Mouse (Mus musculus): Measurements from ENCODE around the gene Mrps5. TPM values are rescaled to one million over a fixed set of nuclear protein-coding genes. Genes with fewer than 3 reads are reported as not detected.

Mrps5 gene
- total RNA-seq, 2 experiments from 2014 or later = 82.9 to 94.5 TPM

Other genes with a start within 250 kb of the Mrps5 start
- not detected for gene Astl, start 248.6 kb upstream of the Mrps5 start, total RNA-seq (2021)
- gene Adra2b, start 224.0 kb upstream of the Mrps5 start, total RNA-seq (2021) = under 1 TPM; 0.10 to 0.12 TPM
- under 1 TPM in 1 of 2 experiments, not detected in 1; 0.42 TPM for gene Gpat2, start 162.0 kb upstream of the Mrps5 start, total RNA-seq (2021)
- gene Fahd2a, start 142.7 kb upstream of the Mrps5 start, total RNA-seq (2021) = 10 to 100 TPM; 14.7 to 19.0 TPM
- 10 to 100 TPM; 61.3 to 70.6 TPM for gene Kcnip3, start 65.1 kb upstream of the Mrps5 start, total RNA-seq (2021)
- gene Prom2, start 45.8 kb upstream of the Mrps5 start, total RNA-seq (2021) = under 1 TPM in 1 of 2 experiments, not detected in 1; 0.27 TPM
- gene Zfp661, start 128 bp upstream of the Mrps5 start, total RNA-seq (2021) = 1 to 10 TPM; 8.4 to 8.8 TPM
- 10 to 100 TPM; 79.8 to 96.3 TPM for gene Mal, start 69.5 kb downstream of the Mrps5 start, total RNA-seq (2021)
- gene Mall, start 142.7 kb downstream of the Mrps5 start, total RNA-seq (2021) = 1 to 10 TPM in 1 of 2 experiments, under 1 TPM in 1; 0.87 to 1.1 TPM
- gene Nphp1, start 201.7 kb downstream of the Mrps5 start, total RNA-seq (2021) = 10 to 100 TPM; 18.7 to 21.6 TPM
- gene Mtln, start 205.3 kb downstream of the Mrps5 start, total RNA-seq (2021) = 10 to 100 TPM; 53.9 to 58.1 TPM
- under 1 TPM; 0.20 to 0.35 TPM for gene Bub1, start 244.6 kb downstream of the Mrps5 start, total RNA-seq (2021)